Mouse (Mus musculus): ENCODE measurements around the gene Ralgps2. TPM values are rescaled to one million over a fixed set of nuclear protein-coding genes. Genes with fewer than 3 reads are reported as not detected.

Ralgps2 gene
- polyA plus RNA-seq, 1 experiment = 65.8 TPM

DNA sequence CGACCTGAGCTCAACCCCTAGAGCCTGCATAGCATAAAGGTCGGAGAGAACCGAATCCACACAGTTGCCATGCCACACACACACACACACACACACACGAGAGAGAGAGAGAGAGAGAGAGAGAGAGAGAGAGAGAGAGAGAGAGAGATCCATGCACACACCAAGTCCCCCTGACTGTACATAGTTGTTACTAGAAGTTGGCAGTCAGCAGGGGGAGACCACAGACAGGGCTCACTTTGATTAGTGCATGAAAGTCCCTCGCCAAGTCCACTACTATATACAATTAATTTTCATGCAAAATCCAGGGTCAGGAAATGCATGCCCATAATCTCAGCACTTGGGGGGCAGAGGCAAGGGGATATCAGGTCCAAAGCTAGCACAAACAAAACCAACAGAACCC lies 9.2 kb downstream of the Ralgps2 start:
- TF ChIP-seq EP300 (IDR thresholded peaks at IDR 0.05; ENCODE audit: insufficient read depth, low read depth, low read length) = no peak
- TF ChIP-seq CTCF (IDR thresholded peaks at IDR 0.05; ENCODE audit: low read depth, low read length) = no peak
- TF ChIP-seq POLR2A (IDR thresholded peaks at IDR 0.05; ENCODE audit: insufficient read depth, low read length) = no peak
- H3K9me3 ChIP-seq (replicated peaks; ENCODE audit: control insufficient read depth, insufficient read depth, low read length, poor library complexity, severe bottlenecking) = no peaks in the 10 kb centered on the region
- H3K4me3 ChIP-seq (ENCODE audit: low read depth, low read length) = no peak overlapping the region
- no peak overlapping the region for H3K27ac ChIP-seq (ENCODE audit: insufficient read depth, low read length)
- H3K4me1 ChIP-seq (ENCODE audit: control insufficient read depth, insufficient read depth, low read length) = peaks cover 2% of the 10 kb centered on the region
- no peak overlapping the region for H3K9ac ChIP-seq (ENCODE audit: low read depth, poor library complexity, severe bottlenecking)
- no peaks in the 10 kb centered on the region; the same call in 1 of the 2 replicates for H3K36me3 ChIP-seq (ENCODE audit: control insufficient read depth, insufficient read depth, low read length, poor library complexity, severe bottlenecking)
- no peaks in the 10 kb centered on the region for H3K27me3 ChIP-seq (ENCODE audit: control insufficient read depth, insufficient read depth, low read length, poor library complexity, severe bottlenecking)

DNA sequence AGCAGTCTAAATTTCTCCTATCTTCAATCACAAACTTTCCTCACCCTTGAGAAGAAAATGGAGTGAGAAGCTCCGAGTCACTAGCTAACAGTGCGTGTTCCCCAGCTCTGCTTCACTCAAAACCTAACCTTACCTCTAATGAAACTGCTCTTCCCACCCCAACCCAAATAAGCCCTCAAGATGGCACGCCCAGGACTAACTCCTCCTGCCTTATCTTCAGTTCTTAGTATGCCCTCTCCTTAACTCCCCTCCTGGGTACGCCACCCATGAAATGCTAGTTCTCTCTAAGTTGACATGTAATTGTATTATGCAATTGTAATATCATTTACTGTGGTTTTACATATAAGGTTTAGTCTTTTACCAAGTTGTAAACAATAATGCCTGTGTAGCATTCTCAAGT lies 11.2 kb downstream of the Ralgps2 start:
- Histone ChIP-seq H3K4me1 (ENCODE audit: control insufficient read depth, insufficient read depth, low read length) (no peaks in the 10 kb centered on the region), H3K27ac (ENCODE audit: insufficient read depth, low read length) (no peak overlapping the region), H3K4me3 (ENCODE audit: low read depth, low read length) (no peak overlapping the region), H3K27me3 (ENCODE audit: control insufficient read depth, insufficient read depth, low read length, poor library complexity, severe bottlenecking) (no peaks in the 10 kb centered on the region), H3K9me3 (replicated peaks; ENCODE audit: control insufficient read depth, insufficient read depth, low read length, poor library complexity, severe bottlenecking) (no peaks in the 10 kb centered on the region), H3K36me3 (ENCODE audit: control insufficient read depth, insufficient read depth, low read length, poor library complexity, severe bottlenecking) (no peaks in the 10 kb centered on the region; the same call in 1 of the 2 replicates), H3K9ac (ENCODE audit: low read depth, poor library complexity, severe bottlenecking) (no peak overlapping the region)
- TF ChIP-seq CTCF (IDR thresholded peaks at IDR 0.05; ENCODE audit: low read depth, low read length) (no peak), EP300 (IDR thresholded peaks at IDR 0.05; ENCODE audit: insufficient read depth, low read depth, low read length) (no peak), POLR2A (IDR thresholded peaks at IDR 0.05; ENCODE audit: insufficient read depth, low read length) (no peak)

DNA sequence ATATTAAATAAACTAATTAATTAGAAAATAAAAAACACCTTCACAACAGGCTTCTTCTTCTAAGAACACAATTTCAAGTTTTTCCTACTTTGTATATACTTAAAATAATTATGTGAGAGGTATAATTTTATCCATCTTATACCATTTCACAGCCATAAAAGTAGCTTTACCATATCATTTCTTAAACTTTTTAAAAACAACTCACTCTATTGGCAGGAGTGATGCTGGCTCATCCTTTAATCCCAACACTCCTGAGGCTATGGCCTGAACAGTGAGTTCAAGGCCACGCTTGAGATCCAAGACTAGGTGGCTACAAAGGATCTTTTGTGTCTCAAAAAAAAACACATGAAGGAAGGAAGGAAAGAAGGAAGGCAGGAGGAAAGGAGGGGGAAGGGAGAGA lies 15.9 kb downstream of the Ralgps2 start:
- no peaks in the 10 kb centered on the region for H3K27me3 ChIP-seq (ENCODE audit: control insufficient read depth, insufficient read depth, low read length, poor library complexity, severe bottlenecking)
- H3K4me3 ChIP-seq (ENCODE audit: low read depth, low read length) = no peak overlapping the region
- H3K36me3 ChIP-seq (ENCODE audit: control insufficient read depth, insufficient read depth, low read length, poor library complexity, severe bottlenecking) = no peaks in the 10 kb centered on the region; the same call in 1 of the 2 replicates
- H3K9ac ChIP-seq (ENCODE audit: low read depth, poor library complexity, severe bottlenecking) = no peak overlapping the region
- H3K9me3 ChIP-seq (replicated peaks; ENCODE audit: control insufficient read depth, insufficient read depth, low read length, poor library complexity, severe bottlenecking) = no peaks in the 10 kb centered on the region
- no peak overlapping the region for H3K27ac ChIP-seq (ENCODE audit: insufficient read depth, low read length)
- H3K4me1 ChIP-seq (ENCODE audit: control insufficient read depth, insufficient read depth, low read length) = no peaks in the 10 kb centered on the region
- no peak for TF ChIP-seq EP300 (IDR thresholded peaks at IDR 0.05; ENCODE audit: insufficient read depth, low read depth, low read length)
- no peak for TF ChIP-seq CTCF (IDR thresholded peaks at IDR 0.05; ENCODE audit: low read depth, low read length)
- no peak for TF ChIP-seq POLR2A (IDR thresholded peaks at IDR 0.05; ENCODE audit: insufficient read depth, low read length)

DNA sequence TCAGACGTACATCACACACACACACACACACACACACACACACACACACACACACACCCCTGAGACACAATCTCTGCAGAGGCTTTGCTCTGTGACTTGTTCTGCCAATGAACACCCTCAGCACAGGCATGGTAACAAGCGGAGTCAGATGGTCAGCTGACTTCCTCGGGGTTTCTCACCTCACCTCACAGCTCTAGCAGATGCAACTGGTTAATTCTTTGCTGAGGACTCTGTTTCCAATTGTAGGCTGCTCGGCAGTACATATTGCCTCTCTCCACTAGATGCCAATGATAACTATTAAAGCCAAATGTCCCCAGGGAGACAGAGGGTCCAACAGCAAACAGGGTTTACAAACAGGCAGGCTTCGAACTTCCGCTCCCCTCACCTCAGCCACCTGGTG lies 16.5 kb downstream of the Ralgps2 start:
- Histone ChIP-seq H3K9ac (ENCODE audit: low read depth, poor library complexity, severe bottlenecking) (no peak overlapping the region), H3K9me3 (replicated peaks; ENCODE audit: control insufficient read depth, insufficient read depth, low read length, poor library complexity, severe bottlenecking) (no peaks in the 10 kb centered on the region), H3K27me3 (ENCODE audit: control insufficient read depth, insufficient read depth, low read length, poor library complexity, severe bottlenecking) (no peaks in the 10 kb centered on the region), H3K27ac (ENCODE audit: insufficient read depth, low read length) (no peak overlapping the region), H3K4me3 (ENCODE audit: low read depth, low read length) (no peak overlapping the region), H3K36me3 (ENCODE audit: control insufficient read depth, insufficient read depth, low read length, poor library complexity, severe bottlenecking) (no peaks in the 10 kb centered on the region; the same call in 1 of the 2 replicates), H3K4me1 (ENCODE audit: control insufficient read depth, insufficient read depth, low read length) (no peaks in the 10 kb centered on the region)
- no peak for TF ChIP-seq EP300 (IDR thresholded peaks at IDR 0.05; ENCODE audit: insufficient read depth, low read depth, low read length)
- TF ChIP-seq CTCF (IDR thresholded peaks at IDR 0.05; ENCODE audit: low read depth, low read length) = no peak
- no peak for TF ChIP-seq POLR2A (IDR thresholded peaks at IDR 0.05; ENCODE audit: insufficient read depth, low read length)

DNA sequence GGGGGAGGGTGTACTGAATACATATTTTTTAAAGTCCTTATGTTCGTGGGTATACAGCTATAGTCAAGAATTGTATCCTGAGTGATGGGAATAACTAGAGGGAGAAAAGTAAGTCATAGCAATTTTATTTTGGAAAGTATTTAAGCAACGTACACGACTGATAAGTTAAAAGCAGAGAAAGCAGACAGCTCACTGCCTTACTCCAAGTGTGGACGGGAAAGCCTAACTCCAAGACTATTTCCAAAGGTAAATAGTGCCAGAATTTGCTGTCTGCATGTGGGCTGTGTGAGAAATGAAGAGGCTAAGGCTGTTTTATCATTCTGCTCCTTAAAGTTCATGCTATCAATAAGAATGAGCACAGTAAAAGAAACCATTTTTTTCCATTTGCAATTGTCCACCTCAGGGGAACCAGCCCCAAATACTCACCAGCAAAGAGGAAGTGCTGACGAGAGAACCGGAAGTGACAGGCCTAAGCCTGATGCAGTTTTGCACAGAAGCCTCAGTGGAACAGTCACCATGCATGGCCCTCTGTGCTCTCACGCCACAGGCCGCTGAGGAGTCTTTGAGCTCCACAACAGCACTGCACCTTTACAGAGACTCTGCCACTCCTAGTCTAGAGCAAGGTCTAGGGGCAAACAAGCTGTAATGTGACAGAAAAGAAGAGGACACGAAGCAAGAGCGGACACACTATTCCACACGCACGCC lies 18.0 kb downstream of the Ralgps2 start:
- no peak overlapping the region for H3K27ac ChIP-seq (ENCODE audit: insufficient read depth, low read length)
- H3K27me3 ChIP-seq (ENCODE audit: control insufficient read depth, insufficient read depth, low read length, poor library complexity, severe bottlenecking) = no peaks in the 10 kb centered on the region
- H3K4me1 ChIP-seq (ENCODE audit: control insufficient read depth, insufficient read depth, low read length) = no peaks in the 10 kb centered on the region
- H3K9me3 ChIP-seq (replicated peaks; ENCODE audit: control insufficient read depth, insufficient read depth, low read length, poor library complexity, severe bottlenecking) = no peaks in the 10 kb centered on the region
- H3K36me3 ChIP-seq (ENCODE audit: control insufficient read depth, insufficient read depth, low read length, poor library complexity, severe bottlenecking) = no peaks in the 10 kb centered on the region; the same call in 1 of the 2 replicates
- no peak for TF ChIP-seq POLR2A (IDR thresholded peaks at IDR 0.05; ENCODE audit: insufficient read depth, low read length)
- TF ChIP-seq CTCF (IDR thresholded peaks at IDR 0.05; ENCODE audit: low read depth, low read length) = no peak
- no peak for TF ChIP-seq EP300 (IDR thresholded peaks at IDR 0.05; ENCODE audit: insufficient read depth, low read depth, low read length)
- peak overlapping the region; percentile 25; the same call in 1 of the 2 replicates for H3K4me3 ChIP-seq (ENCODE audit: low read depth, low read length)
- H3K9ac ChIP-seq (ENCODE audit: low read depth, poor library complexity, severe bottlenecking) = no peak overlapping the region

DNA sequence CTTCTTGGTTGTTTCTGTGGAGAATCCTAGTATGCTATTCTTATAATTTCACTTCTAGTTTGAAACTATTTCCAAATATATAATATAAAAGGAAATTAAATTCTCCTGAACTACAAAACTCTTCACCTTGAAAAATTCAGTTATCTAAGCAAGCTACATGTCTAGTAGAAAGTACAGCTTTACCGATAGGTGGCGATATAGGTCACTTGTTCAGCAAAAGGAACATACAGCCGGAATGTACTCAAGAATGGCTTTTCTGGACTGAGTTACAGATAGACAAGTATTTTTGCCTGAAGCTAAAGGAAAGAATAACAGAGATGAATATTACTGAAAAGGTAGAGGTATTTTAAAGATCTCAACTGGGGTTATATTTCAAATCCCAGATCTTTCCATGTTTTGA lies 22.0 kb downstream of the Ralgps2 start:
- Histone ChIP-seq H3K27ac (ENCODE audit: insufficient read depth, low read length) (no peak overlapping the region), H3K9ac (ENCODE audit: low read depth, poor library complexity, severe bottlenecking) (no peak overlapping the region), H3K4me3 (ENCODE audit: low read depth, low read length) (no peak overlapping the region), H3K9me3 (replicated peaks; ENCODE audit: control insufficient read depth, insufficient read depth, low read length, poor library complexity, severe bottlenecking) (no peaks in the 10 kb centered on the region), H3K27me3 (ENCODE audit: control insufficient read depth, insufficient read depth, low read length, poor library complexity, severe bottlenecking) (no peaks in the 10 kb centered on the region), H3K36me3 (ENCODE audit: control insufficient read depth, insufficient read depth, low read length, poor library complexity, severe bottlenecking) (no peaks in the 10 kb centered on the region), H3K4me1 (ENCODE audit: control insufficient read depth, insufficient read depth, low read length) (no peaks in the 10 kb centered on the region)
- TF ChIP-seq CTCF (IDR thresholded peaks at IDR 0.05; ENCODE audit: low read depth, low read length) = no peak
- TF ChIP-seq POLR2A (IDR thresholded peaks at IDR 0.05; ENCODE audit: insufficient read depth, low read length) = no peak
- TF ChIP-seq EP300 (IDR thresholded peaks at IDR 0.05; ENCODE audit: insufficient read depth, low read depth, low read length) = no peak

All from ES-Bruce4 (cell line).